Mouse (Mus musculus) cortical plate, adult 2 months (tissue): Measurements from ENCODE around the gene Slc25a48.

Experiments
- CTCF ChIP-seq: fragments of 200-500 bp; IDR thresholded peaks from 2 replicates; pipeline ENCODE4 v1.5.1; 2011; ENCODE audit warnings: mild to moderate bottlenecking, control low read depth, low read length; ENCODE audit not compliant: insufficient read depth; ENCODE audit errors: extremely low read depth
- POLR2A ChIP-seq: fragments of 200-500 bp; IDR thresholded peaks from 2 replicates; pipeline ENCODE4 v1.6.1; 2011; ENCODE audit warnings: mild to moderate bottlenecking, low read length, control low read depth; ENCODE audit not compliant: insufficient read depth; ENCODE audit errors: extremely low read depth

DNA sequence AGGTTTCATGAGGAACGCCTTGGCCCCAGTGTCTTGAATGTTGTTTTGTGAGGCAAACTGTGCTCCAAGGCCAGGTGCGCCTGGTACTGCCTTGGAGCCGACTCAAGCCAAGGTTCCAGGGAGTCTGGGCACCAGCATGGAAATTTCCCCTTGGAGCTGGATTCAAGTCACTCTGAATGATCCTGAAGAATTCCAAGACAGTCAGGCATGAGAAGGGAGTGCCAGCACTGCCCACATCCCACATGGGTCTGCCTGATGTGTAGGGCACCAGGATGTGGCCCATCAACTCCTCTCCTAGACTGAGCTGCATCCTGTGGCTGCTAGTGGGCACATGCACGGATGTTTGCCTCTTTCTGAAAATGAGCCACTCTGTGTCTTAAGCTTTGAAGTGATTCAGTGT is 30.4 kb downstream of the Slc25a48 start:
- TF ChIP-seq CTCF (no peak), POLR2A (no peak)
